Mouse (Mus musculus) skeletal muscle tissue, adult 2 months (tissue): ENCODE results near the gene Mavs.

Source experiments
- DNase-seq: peaks from one replicate; pipeline ENCODE4 v3.0.0-alpha.2; 2012; ENCODE audit warnings: low read depth, low spot score

Gene Mavs

GRCm38 (mm10) chr2:131233307-131234126, at the start of gene Mavs:
Gene Mavs, plus strand, starts transcription at chr2:131234063.
- peak; percentile 96 for DNase-seq

- no peak for DNase-seq
These were observed 47.5 kb upstream of the Mavs start for GRCm38 (mm10) chr2:131186343-131186742.

- DNase-seq: peak; percentile 76
These were observed 46.9 kb upstream of the Mavs start, which contains the start of the genes Cdc25b and Spef1 for GRCm38 (mm10) chr2:131186771-131187601. Gene Cdc25b, plus strand, starts transcription at chr2:131186949. Gene Spef1, minus strand, starts transcription at chr2:131187282.

GRCm38 (mm10) chr2:131187602-131187922, 46.3 kb upstream of the Mavs start:
- DNase-seq: no peak

DNA sequence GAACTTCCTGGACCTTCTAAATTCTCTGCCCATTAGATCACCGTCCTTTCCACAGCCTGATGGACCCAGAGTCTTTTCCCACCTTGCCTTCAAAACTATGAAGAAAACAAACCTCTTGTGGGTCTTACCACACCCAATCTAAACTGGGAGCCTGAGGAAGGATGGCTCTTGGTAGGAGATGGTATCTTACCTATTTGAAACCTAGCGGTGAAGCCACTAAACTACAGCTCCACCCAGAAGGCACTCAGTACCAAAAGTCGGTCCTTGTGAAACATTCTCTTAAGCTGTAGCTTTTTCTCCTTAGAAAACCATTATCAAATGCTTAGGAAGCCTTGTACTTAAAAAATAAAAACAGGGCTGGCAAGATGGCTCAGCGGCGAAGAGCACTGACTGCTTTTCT, 45.6 kb upstream of the Mavs start:
- no peak for DNase-seq

DNA sequence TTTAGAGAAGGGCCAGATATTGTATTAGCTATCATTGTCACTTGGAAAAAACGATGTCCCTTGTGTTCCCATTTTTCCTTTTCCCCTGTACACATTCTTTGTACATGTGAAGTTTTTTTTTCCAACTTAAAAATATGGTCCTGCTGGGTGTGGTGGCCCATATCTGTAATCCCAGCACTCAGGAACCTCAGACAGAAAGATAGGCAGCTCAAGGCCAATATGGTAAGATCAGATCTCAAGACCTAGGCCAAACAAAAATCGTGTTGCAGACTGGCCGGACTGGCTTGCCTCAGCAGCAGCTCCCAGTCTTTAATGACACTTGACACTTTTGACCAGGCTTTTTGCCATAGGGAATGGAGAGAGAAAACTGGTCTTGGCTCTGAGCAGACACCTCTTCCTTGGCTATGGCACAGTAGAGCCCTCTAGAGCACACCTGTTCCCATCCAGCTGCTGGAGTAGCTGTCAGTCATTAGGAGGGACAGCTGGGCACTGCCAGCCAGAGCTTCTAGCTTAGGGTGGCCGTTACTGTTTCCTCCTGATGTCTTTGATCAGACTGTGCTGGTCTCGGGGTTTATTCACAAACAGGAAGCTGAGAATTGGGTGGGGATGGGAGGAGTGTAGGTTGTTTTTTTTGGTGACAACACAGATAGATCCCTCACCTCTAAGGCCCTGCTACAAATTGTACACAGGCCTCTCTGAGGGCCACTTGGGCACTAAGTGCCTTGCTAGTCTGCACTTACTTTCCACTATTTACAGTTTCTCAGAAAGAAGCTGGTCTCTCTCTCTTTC, 44.1 kb upstream of the Mavs start:
- peak; percentile 86 for DNase-seq

DNA sequence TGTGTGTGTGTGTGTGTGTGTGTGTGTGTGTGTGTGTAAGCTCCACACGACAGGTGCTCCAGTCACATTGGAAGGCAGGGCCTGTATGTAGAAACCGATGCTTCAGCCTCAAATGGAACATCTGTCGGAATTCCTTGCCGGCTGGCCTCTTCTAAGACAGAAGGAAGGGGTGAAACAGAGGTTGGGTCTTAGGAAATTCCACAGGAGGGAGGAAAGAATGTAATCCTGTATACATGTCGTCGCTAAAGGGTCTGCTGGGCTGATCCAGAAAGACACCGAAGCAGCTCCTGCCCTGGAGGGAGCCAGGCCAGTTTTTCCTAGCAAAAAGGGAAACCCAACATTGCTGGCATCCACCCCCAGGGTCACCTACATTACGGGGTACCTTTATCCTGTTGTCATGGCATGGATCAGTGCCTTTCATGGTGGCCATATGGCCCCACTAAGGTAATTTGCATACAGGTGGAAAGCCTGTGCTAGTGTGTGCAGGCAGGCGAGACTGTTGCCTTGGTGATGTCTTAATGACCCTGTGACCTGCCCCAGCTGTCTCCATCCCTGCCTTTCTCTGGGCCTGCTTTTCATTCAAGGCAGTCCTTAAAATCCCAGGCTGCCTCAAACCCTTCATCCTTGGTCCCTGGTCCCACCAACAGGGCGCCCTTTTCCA, 43.4 kb upstream of the Mavs start:
- no peak for DNase-seq

GRCm38 (mm10) chr2:131191005-131191390, 42.9 kb upstream of the Mavs start:
- no peak for DNase-seq

DNA sequence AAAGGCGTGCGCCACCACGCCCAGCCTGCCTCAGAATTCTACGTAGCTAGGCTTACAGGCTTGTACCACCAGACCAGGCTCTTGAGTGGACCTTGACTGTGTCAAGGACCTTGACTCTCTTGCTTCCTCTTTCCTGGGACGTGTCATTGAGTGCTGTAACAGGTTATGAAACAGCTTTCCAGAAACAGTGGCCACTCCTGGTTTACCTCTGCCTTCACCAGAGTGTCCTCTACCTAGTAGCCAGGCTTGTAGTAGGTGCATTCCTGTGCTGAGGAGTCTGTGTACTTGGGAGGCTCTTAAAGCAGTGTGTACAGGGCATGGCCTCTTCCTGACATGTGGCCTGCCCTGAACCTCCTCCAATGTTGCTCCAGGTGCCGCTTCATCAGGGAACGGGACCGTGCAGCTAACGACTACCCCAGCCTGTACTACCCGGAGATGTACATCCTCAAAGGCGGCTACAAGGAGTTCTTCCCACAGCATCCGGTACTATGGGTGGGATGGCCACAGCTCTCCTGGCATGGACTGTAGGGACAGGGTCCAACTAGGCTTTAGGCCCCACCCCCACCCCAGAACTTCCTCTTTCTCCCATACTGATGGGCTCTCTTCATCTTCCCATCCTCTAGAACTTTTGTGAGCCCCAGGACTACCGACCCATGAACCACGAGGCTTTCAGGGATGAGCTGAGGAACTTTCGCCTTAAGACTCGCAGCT, 37.1 kb upstream of the Mavs start:
- no peak for DNase-seq

- no peak for DNase-seq
These were observed 33.2 kb upstream of the Mavs start for GRCm38 (mm10) chr2:131200710-131201109.

DNA sequence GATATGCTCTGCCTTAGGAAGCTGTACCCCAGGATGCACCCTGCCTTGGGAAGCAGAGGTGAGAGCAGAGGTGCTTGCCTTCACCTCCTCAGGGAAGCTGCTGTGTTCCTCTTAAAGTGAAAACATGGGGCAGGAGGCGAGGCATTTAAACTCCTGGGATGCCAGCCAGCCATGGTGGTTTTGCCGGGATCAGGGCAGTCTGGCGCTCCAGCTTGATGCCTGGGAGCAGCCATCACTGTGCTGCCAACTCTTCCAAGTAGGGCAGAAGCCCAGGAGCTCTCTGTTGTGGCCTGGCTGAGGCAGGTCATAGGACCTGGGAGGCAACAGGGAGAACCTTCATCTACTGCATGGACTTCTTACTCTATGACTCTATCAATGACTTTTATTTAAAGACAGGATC, 32.6 kb upstream of the Mavs start:
- DNase-seq: no peak

DNA sequence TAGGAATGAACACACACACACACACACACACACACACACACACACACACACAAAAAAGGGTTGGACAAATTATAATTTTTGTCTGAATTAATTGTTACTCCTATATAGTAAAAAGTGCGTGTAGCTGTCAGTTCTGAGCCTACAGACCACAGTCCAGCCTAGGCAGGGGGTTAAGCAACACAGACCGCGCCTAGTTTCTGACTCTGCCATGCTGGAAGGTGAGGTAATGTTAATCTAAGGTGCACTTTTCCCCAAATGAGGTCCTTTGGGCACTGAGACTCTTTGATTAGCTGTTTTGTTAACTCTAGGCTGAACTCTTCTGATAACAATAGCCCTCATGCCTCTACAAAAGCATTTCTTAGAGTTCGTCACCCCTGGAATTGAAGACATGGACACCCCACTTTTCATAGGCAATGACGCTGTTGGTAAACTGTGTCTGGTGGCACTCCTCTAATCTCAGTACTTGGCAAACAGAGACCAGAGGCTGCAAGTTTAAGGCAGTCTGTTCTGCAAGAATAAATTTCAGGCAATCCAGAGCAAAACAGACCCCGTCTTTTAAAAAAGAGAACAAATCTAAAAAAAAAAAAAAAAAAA, 29.9 kb upstream of the Mavs start:
- DNase-seq: no peak

DNA sequence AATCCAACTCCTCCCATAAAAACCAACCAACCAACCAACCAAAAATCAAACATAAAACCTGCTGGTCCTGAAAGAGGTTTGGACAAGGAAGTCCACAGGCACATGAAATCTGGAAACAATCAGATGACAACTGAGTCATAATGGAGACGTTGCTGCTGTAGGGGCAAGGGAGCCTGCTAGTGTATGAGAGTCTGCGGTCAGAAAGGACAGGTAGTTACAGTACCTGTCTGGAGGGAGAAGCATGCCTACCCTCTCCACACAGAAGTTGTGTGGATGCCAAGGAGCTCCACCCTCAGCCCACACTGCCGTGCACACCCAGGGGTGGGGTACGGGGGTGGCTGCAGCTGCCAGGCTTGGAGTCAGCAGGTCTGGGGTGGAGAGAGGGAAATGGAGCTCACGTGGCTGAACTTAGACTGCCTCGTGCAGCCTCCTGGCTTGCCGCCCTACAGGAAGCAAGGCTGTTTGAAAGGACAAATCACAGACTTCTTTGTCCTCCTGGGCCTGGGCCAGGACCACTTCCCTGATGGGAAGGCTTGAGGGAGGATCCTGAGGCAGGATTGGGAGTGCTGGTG, 29.4 kb upstream of the Mavs start:
- peak; percentile 99 for DNase-seq

DNA sequence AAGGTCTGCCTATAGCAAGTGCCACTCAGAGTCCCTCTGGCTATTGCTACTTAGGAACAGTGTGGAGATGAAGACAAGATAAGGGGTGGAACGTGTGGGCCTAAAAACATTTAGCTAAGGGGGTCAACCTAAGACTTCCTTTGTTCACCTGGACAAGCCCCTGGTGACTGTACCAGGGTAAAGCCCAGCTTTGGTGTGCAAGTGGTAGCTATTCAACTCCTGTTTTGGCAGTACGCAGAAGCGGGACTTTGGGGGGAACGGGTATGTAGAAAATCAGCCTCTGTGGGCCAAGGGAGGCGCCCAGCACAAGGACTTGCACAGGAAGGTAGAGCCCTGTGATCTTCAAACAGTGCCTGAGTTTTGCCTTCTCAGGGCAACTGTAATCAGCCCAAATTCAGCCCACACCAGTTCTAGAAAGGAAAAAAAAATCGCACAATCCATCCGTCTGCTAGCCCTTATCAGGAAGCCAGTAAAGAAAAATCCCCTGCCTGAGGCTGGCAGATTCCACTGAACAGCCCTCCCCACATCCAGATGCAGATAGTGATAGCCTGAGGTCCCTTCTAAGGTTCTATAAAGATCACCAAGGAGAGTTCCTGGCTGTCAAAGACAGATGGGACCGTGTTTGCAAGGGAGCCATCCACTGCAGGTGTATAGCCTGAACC, 28.2 kb upstream of the Mavs start:
- DNase-seq: no peak

GRCm38 (mm10) chr2:131206778-131207177, 27.1 kb upstream of the Mavs start, which contains the start of gene Ap5s1:
Gene Ap5s1, plus strand, starts transcription at chr2:131207078.
- no peak for DNase-seq

DNA sequence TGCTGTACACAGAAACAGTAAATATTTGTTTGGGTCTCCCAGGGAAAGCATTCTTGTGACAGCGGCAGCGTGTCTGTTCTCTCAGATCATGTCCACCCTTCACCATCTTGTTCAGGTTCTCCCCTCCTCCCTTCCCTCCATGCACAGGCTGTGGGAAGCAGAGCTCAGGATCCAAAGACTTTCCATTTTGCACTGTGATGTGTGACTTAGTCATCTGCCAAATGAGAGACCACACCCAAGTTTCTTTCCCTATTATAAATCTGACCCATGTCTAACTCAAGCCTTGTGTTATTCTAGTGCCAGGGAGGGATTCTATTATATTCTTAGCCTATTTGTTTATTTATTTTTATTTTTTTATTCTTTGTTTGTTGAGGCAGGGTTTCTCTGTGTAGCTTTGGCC, 25.5 kb upstream of the Mavs start:
- DNase-seq: no peak

- no peak for DNase-seq
These were observed 24.6 kb upstream of the Mavs start for GRCm38 (mm10) chr2:131209125-131209795.

DNA sequence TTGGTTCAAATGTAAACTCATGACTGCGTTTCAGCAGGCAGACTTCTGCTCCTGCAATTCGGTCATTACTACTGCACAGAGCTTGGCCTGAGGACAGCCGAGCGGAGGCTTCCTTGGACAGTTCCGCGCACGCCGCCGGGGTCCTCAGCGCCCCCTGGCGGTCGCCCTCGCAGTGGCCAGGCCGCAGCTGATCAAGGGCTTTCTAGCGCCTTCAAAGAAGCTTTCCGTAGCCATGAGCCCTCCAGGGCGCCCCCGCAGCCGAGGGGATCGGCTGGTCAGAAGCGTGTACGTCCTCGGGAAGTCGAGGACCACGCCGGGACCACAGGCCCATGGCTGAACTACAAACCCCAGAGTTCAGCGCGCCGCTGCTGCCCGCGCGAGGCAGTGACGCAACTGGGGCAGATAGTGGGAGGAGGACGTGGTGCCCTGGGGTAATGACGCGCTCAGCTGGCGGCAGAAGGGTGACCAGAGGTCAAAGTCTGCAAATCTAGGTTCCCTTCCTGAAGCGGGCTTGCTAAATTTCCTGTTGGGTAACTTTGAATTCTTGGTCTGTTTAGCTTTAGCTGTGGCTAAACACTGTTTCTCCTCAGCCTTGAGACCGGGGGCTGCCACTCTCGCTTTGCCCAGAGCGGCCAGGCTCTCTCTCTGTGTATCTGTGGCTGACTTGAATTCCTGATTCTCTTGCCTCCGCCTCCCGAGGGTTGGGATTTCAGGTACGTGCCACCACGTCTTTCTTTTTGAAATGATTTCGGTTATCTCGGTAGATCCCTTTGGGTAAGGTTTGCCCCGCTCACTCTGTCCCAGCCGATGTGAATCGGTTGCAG, 23.7 kb upstream of the Mavs start:
- peak; percentile 96 for DNase-seq
